Mouse (Mus musculus) liver, embryonic 14 days (tissue): ENCODE data around the gene Mzt1. TPM values are rescaled to one million over a fixed set of nuclear protein-coding genes. Genes with fewer than 3 reads are reported as not detected.

Experiments used
- polyA plus RNA-seq: library from polyadenylated mRNA; depleted of rRNA; stranded (reverse); fragments of >200 nt; gene quantifications from 2 replicates; pipeline ENCODE4 v1.2.3, GENCODE M21; 2012; rRNA removed

Gene Mzt1
- polyA plus RNA-seq, result 24.1 and 31.2 TPM in 2 replicates

GRCm38 (mm10) chr14:99046031-99046781, at the start of gene Mzt1, which contains the start of gene Bora:
TSS of gene Mzt1 (minus strand) at chr14:99046134.
TSS of gene Bora (plus strand) at chr14:99046222.

GRCm38 (mm10) chr14:98994218-98994617, 51.7 kb downstream of the Mzt1 start, which contains the start of gene Rpl36a-ps1:
TSS of gene Rpl36a-ps1 (minus strand) at chr14:98994318.

Other genes with a start within 250 kb of the Mzt1 start
- gene Rpl36a-ps1, start 51.8 kb downstream of the Mzt1 start, polyA plus RNA-seq, result 7.6 and 7.8 TPM in 2 replicates
- gene Bora, start 88 bp upstream of the Mzt1 start, polyA plus RNA-seq, result 13.3 and 14.5 TPM in 2 replicates
- 3.1 and 3.3 TPM in 2 replicates for gene Pibf1, start 53.3 kb upstream of the Mzt1 start, polyA plus RNA-seq
- 10.1 and 11.5 TPM in 2 replicates for gene Dis3, start 53.6 kb upstream of the Mzt1 start, polyA plus RNA-seq